Comparison of ENCODE assay signal across 9 mouse cellular contexts in genomic region chr7:114672697-114673096, GRCm38 (mm10). TPM values are rescaled to one million over a fixed set of nuclear protein-coding genes. Genes with fewer than 3 reads are reported as not detected.
DNase-seq lines count a peak whose midpoint lies in the region; ATAC-seq and TF ChIP-seq lines count a peak whose summit lies in the region.
"Had no signal": no experiment of that assay in that cellular context is flagged by ENCODE, and none has a peak within 500 bp of the region (broad histone marks: within the 10 kb centered on the region; RNA-seq: fewer than 3 reads in every experiment).

No protein-coding gene starts in this region.

- H3K79me2 ChIP-seq in CH12.LX (replicated peaks; ENCODE audit: control insufficient read depth, extremely low read depth, insufficient read depth, poor library complexity, severe bottlenecking), result no peaks in the 10 kb centered on the region

- in situ Hi-C loops in CH12.LX (cut with MboI; ENCODE audit: low pct_ligation_motif_present, low pct_unique_long_range_greater_than_20kb, low sequenced_read_pairs), result no loop called here

- dilution Hi-C loops in CH12.LX (cut with MboI; ENCODE audit: extremely low pct_ligation_motif_present, extremely low pct_unique_long_range_greater_than_20kb, low sequenced_read_pairs), result no loop called here

- no peak overlapping the region for H3K4me2 ChIP-seq in CH12.LX (ENCODE audit: insufficient read depth, low read depth, poor library complexity, severe bottlenecking)
- no peak overlapping the region for H3K4me2 ChIP-seq in midbrain, embryonic 15.5 days

- no peaks in the 10 kb centered on the region for H3K9me3 ChIP-seq in CH12.LX (replicated peaks; ENCODE audit: low read length)
- no peaks in the 10 kb centered on the region for H3K9me3 ChIP-seq in midbrain, embryonic 15.5 days

- peak; percentile 81 for TF ChIP-seq CTCF in layer of hippocampus, adult 2 months (conservative IDR thresholded peaks at IDR 0.05)
- peak; percentile 60 to 79 for TF ChIP-seq CTCF in CH12.LX (conservative IDR thresholded peaks at IDR 0.05 in 1 of 2, IDR thresholded peaks at IDR 0.05 in 1 of 2; ENCODE audit: low read depth in 2 of 2, low read length in 2 of 2)

- H3K4me3 ChIP-seq in layer of hippocampus, adult 2 months, result no peak overlapping the region
- no peak overlapping the region for H3K4me3 ChIP-seq in CH12.LX (replicated peaks in 1 of 3; ENCODE audit: low read depth in 2 of 3, low read length in 2 of 3, poor library complexity in 1 of 3)
- H3K4me3 ChIP-seq in midbrain, embryonic 15.5 days, result no peak overlapping the region

- TF ChIP-seq POLR2A in CH12.LX (IDR thresholded peaks at IDR 0.05; ENCODE audit: low read depth, low read length), result no peak

- TF ChIP-seq EP300 in CH12.LX (IDR thresholded peaks at IDR 0.05; ENCODE audit: low read length), result no peak

- peak; percentile 80 for TF ChIP-seq RAD21 in CH12.LX (IDR thresholded peaks at IDR 0.05; ENCODE audit: low read depth, low read length)

- H3K36me3 ChIP-seq in CH12.LX (replicated peaks in 1 of 2; ENCODE audit: control insufficient read depth in 1 of 2, insufficient read depth in 1 of 2, low read length in 1 of 2), result no peaks in the 10 kb centered on the region
- no peaks in the 10 kb centered on the region for H3K36me3 ChIP-seq in midbrain, embryonic 15.5 days (replicated peaks)

- ATAC-seq in midbrain, embryonic 15.5 days (replicated peaks), result no peak

- peaks cover 7 to 24% of the 10 kb centered on the region in 2 experiments; a peak in 3 of 4 replicates for H3K4me1 ChIP-seq in CH12.LX (ENCODE audit: control insufficient read depth in 1 of 2, insufficient read depth in 2 of 2)
- no peaks in the 10 kb centered on the region for H3K4me1 ChIP-seq in midbrain, embryonic 15.5 days

- DNase-seq in cerebellum, postnatal 10 days, result peak; percentile 24 to 52
- no peak for DNase-seq in cerebellum, postnatal 4 days (ENCODE audit: low spot score in 2 of 2)
- DNase-seq in layer of hippocampus, adult 2 months (ENCODE audit: low spot score in 2 of 2), result peak; percentile 17 to 41
- DNase-seq in layer of hippocampus, postnatal 10 days (ENCODE audit: low spot score in 2 of 2), result no peak
- peak; percentile 57 for DNase-seq in CH12.LX (ENCODE audit: extremely low read depth)
- DNase-seq in forelimb bud, embryonic 11.5 days (ENCODE audit: low read depth, low spot score), result peak; percentile 10
- no peak for DNase-seq in thymus, postnatal 25 days

- H3K9ac ChIP-seq in CH12.LX (ENCODE audit: insufficient read depth, low read depth), result no peak overlapping the region
- no peak overlapping the region for H3K9ac ChIP-seq in midbrain, embryonic 15.5 days

- WGBS in midbrain, embryonic 15.5 days, result 35% methylated on average over 2 of the region's 2 CpGs

- H3K27me3 ChIP-seq in CH12.LX (replicated peaks), result no peaks in the 10 kb centered on the region
- H3K27me3 ChIP-seq in midbrain, embryonic 15.5 days (replicated peaks), result no peaks in the 10 kb centered on the region

- H3K27ac ChIP-seq in layer of hippocampus, adult 2 months, result no peak overlapping the region
- H3K27ac ChIP-seq in CH12.LX (ENCODE audit: insufficient read depth, low read depth), result no peak overlapping the region
- H3K27ac ChIP-seq in midbrain, embryonic 15.5 days, result no peak overlapping the region

TF ChIP-seq in CH12.LX, 34 proteins besides CTCF, POLR2A, EP300 and RAD21:
- TF ChIP-seq JUND (conservative IDR thresholded peaks at IDR 0.05; ENCODE audit: low read depth, low read length) (0 out of 2 replicates have a peak, but pooled peaks have one; percentile 15), CHD1 (IDR thresholded peaks at IDR 0.05; ENCODE audit: low read depth, low read length) (no peak), BHLHE40 (IDR thresholded peaks at IDR 0.05; ENCODE audit: low read depth, low read length) (no peak), POLR2AphosphoS2 (IDR thresholded peaks at IDR 0.05; ENCODE audit: low read depth, low read length) (no peak), ZMIZ1 (IDR thresholded peaks at IDR 0.05; ENCODE audit: low read depth, low read length) (no peak), HCFC1 (IDR thresholded peaks at IDR 0.05; ENCODE audit: low read depth, low read length) (no peak), GABPA (IDR thresholded peaks at IDR 0.05; ENCODE audit: insufficient replicate concordance, low read depth, low read length) (no peak), SMC3 (IDR thresholded peaks at IDR 0.05; ENCODE audit: low read depth, low read length) (peak; percentile 68), TCF12 (IDR thresholded peaks at IDR 0.05; ENCODE audit: low read depth, low read length) (no peak), MEF2A (IDR thresholded peaks at IDR 0.05; ENCODE audit: borderline replicate concordance, low read depth, low read length) (no peak), E2F4 (IDR thresholded peaks at IDR 0.05; ENCODE audit: insufficient replicate concordance, low read depth, low read length) (no peak), NRF1 (IDR thresholded peaks at IDR 0.05; ENCODE audit: low read depth, low read length) (no peak), MAX (IDR thresholded peaks at IDR 0.05; ENCODE audit: low read length) (no peak), SIN3A (IDR thresholded peaks at IDR 0.05; ENCODE audit: low read length) (no peak), MYC (IDR thresholded peaks at IDR 0.05; ENCODE audit: low read depth, low read length) (no peak), TBP (conservative IDR thresholded peaks at IDR 0.05; ENCODE audit: low read depth, low read length) (no peak), MXI1 (IDR thresholded peaks at IDR 0.05; ENCODE audit: low read depth, low read length) (no peak)

RNA-seq across cellular contexts. Expression of gene Calca, which starts 36.5 kb away (rescaled TPM):
- 1 to 10 TPM; 1.0 to 1.2 TPM for total RNA-seq in layer of hippocampus, adult 2 months (2021)
- 1 to 10 TPM; 1.7 to 2.5 TPM for total RNA-seq in layer of hippocampus, postnatal 10 days (2021)
- total RNA-seq in CH12.LX (2012; rRNA removed), result not detected in 2 replicates
- total RNA-seq in CH12.LX (2014; rRNA removed), result not detected in 2 replicates
- not detected in 2 replicates for polyA plus RNA-seq in CH12.LX (2012; ENCODE audit: insufficient read length, low read depth)
- 7.5 and 8.5 TPM in 2 replicates for polyA plus RNA-seq in midbrain, embryonic 15.5 days (2015; fragmentation: Nextera tagmentation; extraction: Ambion mirVana)

RNA-seq across cellular contexts. Expression of gene Calcb, which starts 45.7 kb away (rescaled TPM):
- under 1 TPM in 1 of 2 experiments, not detected in 1; 0.71 TPM for total RNA-seq in layer of hippocampus, adult 2 months (2021)
- total RNA-seq in layer of hippocampus, postnatal 10 days (2021), result under 1 TPM in 1 of 2 experiments, not detected in 1; 0.38 TPM
- total RNA-seq in CH12.LX (2012; rRNA removed), result not detected in 2 replicates
- total RNA-seq in CH12.LX (2014; rRNA removed), result not detected in 2 replicates
- polyA plus RNA-seq in CH12.LX (2012; ENCODE audit: insufficient read length, low read depth), result not detected in 2 replicates
- 0.18 TPM in 1 of 2 replicates, not detected in the other for polyA plus RNA-seq in midbrain, embryonic 15.5 days (2015; fragmentation: Nextera tagmentation; extraction: Ambion mirVana)
- polyA plus RNA-seq: liver, embryonic 16.5 days had no signal

Comparison
In these comparisons a context has a peak if more than half of its experiments do, and no peak if none do; other contexts are left out.
1. DNase-seq: peak in cerebellum, postnatal 10 days (2 of 2), layer of hippocampus, adult 2 months (2 of 2), CH12.LX (single experiment) and forelimb bud, embryonic 11.5 days (single experiment); none in cerebellum, postnatal 4 days (0 of 2), layer of hippocampus, postnatal 10 days (0 of 2) and thymus, postnatal 25 days (single experiment).